Mouse (Mus musculus) heart, postnatal 0 days (tissue): ENCODE data around the gene Plekho1.

ENCODE experiments used
- CTCF ChIP-seq: IDR thresholded peaks from 2 replicates; pipeline ENCODE4 v1.5.1; 2016; ENCODE audit warnings: antibody characterized with exemption, control low read depth, low read depth
- EP300 ChIP-seq: IDR thresholded peaks from 2 replicates; pipeline ENCODE4 v1.6.1; 2016; ENCODE audit warnings: antibody characterized with exemption, low read depth

DNA sequence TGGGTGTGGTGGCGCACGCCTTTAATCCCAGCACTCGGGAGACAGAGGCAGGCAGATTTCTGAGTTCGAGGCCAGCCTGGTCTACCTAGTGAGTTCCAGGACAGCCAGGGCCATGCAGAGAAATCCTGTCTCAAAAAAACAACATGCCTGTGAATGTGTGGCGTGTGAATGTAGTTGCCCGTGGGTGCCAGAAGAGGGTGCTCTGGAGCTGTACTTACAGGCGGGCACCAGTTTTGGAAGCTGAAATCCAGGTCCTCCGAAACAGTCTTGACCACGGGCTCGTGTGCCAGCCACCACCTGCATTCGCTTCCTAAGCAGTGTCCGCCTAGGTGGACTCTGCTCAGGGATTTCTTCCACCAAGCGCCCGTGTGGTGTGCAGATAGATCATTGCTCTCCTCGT, 57.0 kb downstream of the Plekho1 start:
- peak; percentile 43 for TF ChIP-seq CTCF
- TF ChIP-seq EP300: no peak
